Mouse (Mus musculus) Muller cell, postnatal 12 days (primary cell): Measurements from ENCODE around the gene Nrg3.
"Not testable (repeated sequence)": the region's sequence is repeated elsewhere in the genome, so short reads cannot be mapped to it uniquely, and the experiment has no call there.

ENCODE experiments used
- DNase-seq: peaks from one replicate; pipeline ENCODE4 v3.0.0-alpha.2; 2015; ENCODE audit errors: inconsistent ontology term

The Nrg3 gene

DNA sequence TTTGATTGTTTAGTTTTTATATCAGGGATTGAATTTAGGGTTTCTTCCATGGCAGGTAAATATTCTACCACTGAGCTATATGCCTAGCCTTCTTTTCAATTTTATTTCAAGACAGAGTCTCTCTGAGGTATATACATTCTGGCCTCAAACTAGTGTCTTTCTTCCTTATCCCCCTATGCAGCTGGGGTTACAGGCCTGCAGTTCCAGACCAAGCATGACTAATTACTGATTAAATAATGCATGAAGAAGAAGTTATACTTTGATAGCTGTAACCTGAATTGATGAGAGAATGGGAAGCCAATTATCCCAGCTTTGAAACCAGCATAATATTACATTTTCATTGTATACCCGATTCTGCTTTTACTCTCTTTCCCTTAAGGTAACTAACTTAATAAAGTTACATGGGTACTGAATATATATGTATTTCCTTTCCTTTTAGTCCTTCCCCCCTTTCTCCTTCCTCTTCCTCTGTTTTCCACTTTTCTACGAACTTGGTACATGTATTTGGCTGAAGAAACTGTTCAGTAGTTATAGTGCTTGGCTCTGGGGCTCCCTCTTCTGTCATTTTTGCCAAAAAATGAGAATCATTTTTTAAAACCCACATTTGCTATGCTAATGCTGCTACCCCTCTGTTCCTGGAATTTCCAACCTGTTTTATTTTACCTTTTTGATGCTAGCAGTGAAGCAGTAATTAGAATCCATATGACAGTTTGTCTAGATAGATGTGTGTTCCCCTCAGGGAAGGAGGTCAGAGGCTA is 843.8 kb downstream of the Nrg3 start:
- no peak for DNase-seq

- no peak for DNase-seq
These were observed 855.9 kb downstream of the Nrg3 start for GRCm38 (mm10) chr14:38616969-38617368.

GRCm38 (mm10) chr14:38597735-38598134 is 875.2 kb downstream of the Nrg3 start:
- DNase-seq, result no peak

DNA sequence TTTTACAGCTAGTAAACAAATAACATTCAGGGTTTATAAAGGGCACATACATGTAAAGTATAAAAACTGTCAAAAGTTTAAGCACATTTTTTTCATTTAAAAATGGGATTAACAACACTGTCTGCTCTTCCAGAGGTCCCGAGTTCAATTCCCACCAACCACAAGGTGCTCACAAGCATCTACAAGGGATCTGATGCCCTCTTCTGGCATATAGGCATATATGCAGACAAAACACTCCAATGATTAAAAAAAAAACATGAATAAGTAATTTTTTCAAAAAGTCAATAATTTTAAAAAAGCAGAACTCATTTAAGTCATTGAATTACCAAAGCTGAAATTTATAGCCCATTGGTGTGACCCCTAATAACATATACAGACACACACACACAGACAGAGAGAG is 878.6 kb downstream of the Nrg3 start:
- no peak for DNase-seq

DNA sequence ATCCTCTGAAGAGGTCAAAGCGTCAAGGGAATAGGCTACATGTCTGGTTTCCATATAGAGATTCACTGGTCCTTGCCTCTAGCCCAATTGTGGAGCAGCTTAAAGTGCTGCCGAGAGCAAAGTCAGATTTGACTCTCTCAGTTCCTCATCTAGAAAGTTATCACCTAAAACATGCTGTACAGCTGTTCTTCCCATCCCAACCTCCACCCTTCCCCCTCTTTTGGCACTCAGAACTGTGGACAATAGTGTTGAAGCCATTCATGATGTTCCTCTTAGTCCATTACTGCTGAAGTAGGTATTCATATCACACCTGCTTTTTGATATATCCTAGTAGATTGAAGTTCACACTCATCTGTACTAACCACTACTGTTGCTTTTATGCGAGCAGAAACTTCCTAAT is 896.1 kb downstream of the Nrg3 start:
- no peak for DNase-seq

DNA sequence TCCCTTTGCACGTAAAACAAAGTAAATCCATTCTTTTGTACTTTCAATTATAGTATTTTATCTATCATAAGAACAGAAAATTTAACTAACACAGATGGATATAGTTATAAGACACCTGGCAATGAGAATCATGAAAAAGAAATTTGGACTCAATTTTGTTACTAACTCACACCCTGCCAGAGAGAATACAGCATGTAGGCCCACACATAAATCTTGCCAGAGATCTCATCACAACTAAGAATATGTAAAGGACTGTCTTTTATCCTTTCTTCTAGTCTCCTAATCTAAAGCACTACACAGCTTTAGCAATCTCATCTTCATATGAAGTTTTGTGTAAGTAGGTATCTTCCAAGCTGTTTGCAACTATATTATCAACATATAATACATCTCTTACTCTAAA is 904.7 kb downstream of the Nrg3 start:
- no peak for DNase-seq

GRCm38 (mm10) chr14:38566182-38566581 is 906.7 kb downstream of the Nrg3 start:
- DNase-seq, result no peak

GRCm38 (mm10) chr14:38554636-38555035 is 918.3 kb downstream of the Nrg3 start:
- peak; percentile 22 for DNase-seq

- DNase-seq, result no peak
These were observed 925.6 kb downstream of the Nrg3 start for GRCm38 (mm10) chr14:38547257-38547656.

- no peak for DNase-seq
These were observed 937.7 kb downstream of the Nrg3 start for GRCm38 (mm10) chr14:38535181-38535580.

- no peak for DNase-seq
These were observed 939.4 kb downstream of the Nrg3 start for GRCm38 (mm10) chr14:38533495-38533894.

DNA sequence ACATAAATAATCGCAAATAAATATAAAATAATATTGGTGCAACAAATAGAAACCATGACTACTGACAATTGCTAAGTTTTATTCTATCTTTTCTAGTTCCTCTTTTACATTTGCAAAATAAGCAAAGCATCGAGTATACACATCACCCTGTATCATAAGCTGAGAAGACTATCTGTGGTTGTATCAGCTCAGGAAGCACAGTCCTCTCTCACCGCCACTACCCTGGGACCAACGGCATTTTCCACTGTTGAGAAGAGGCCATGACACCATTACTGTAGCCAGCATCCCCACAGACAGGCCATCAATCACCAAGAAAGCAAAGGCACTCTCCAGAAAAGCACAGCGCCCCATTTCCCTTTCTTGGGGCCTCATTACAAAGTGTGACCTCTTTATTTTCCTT is 956.7 kb downstream of the Nrg3 start:
- DNase-seq, result no peak

- DNase-seq, result peak; percentile 77
These were observed 963.9 kb downstream of the Nrg3 start for GRCm38 (mm10) chr14:38509016-38509415.

GRCm38 (mm10) chr14:38494970-38495369 is 977.9 kb downstream of the Nrg3 start:
- DNase-seq, result no peak

- DNase-seq, result no peak
These were observed 1025.8 kb downstream of the Nrg3 start for GRCm38 (mm10) chr14:38447086-38447485.

DNA sequence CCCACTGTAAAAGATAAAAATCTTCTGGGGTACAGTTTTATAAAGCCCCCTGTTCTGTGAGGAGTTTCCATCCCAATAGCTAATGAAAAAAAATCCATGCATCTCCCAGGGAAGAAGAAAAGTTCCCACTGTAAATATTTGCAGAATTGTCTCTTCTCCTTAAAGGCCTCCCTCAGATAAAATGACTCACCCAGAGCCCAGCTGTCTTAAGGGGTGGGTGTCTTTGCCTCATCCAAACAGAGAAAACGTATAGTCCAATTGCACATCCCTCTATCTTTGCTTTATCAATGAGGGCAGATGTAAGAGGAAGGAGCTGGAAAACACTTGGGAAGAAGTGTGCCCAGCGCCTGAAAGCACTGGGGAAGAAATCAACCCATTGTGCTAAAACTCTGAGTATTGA is 1028.1 kb downstream of the Nrg3 start:
- DNase-seq, result no peak

DNA sequence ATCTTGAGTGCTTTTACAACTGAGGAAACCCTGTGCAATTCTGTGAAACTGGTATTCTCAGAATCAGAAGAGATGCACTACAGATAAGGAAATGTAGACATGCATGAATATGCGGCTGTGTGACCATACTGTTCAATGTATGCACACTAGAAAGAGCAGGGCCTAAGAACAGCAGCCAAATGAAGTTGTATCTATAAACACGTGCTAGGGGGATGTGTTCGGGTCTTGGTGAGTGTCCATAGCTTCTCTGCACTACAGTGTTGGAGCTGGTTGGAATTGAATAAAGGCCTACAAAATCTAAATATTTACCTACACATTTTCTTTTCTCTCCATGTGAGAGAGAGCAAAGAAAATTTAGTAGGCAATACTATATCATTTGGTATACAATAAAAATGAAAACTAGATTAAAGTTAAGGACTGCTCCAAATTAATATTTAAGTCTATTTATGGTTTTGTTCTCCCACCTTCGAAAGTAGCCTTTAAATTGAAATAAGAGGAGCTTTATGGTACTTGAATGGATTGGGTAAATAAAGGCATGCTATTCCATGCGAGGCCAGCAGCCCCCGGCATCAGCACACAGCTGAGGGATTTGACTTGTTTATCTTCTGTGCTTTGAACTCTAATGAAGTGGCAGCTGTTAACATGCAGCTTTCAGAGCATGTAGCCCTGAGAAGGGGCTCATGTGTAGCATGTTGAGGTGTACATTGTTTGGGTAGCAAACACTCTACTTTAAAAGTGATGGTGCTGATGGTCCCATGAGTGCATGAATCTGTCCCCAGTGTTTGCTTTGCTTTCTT is 1038.9 kb downstream of the Nrg3 start:
- no peak for DNase-seq

GRCm38 (mm10) chr14:38374660-38375059 is 1098.2 kb downstream of the Nrg3 start:
- DNase-seq, result peak; percentile 1

GRCm38 (mm10) chr14:38340967-38341366 is 1131.9 kb downstream of the Nrg3 start:
- DNase-seq, result peak; percentile 81

GRCm38 (mm10) chr14:38322841-38323240 is 1150.0 kb downstream of the Nrg3 start:
- DNase-seq, result not testable (repeated sequence)

GRCm38 (mm10) chr14:38320619-38321340 is 1152.1 kb downstream of the Nrg3 start:
- no peak for DNase-seq
